Mouse (Mus musculus) lung, adult 2 months (tissue): ENCODE data around the gene Oaz3. TPM values are rescaled to one million over a fixed set of nuclear protein-coding genes. Genes with fewer than 3 reads are reported as not detected.

ENCODE experiments used
- DNase-seq: peaks from one replicate; pipeline ENCODE4 v3.0.0; 2022
- H3K4me1 ChIP-seq: fragments of 200-500 bp; 2 replicates; pipeline ENCODE4 v1.6.1; 2011; ENCODE audit warnings: low read length; ENCODE audit not compliant: control insufficient read depth, insufficient read depth
- H3K4me3 ChIP-seq: fragments of 200-500 bp; replicated peaks from 2 replicates; pipeline ENCODE3; 2011; ENCODE audit warnings: low read depth, mild to moderate bottlenecking, control low read depth, low read length; ENCODE audit errors: extremely low read depth
- CTCF ChIP-seq: fragments of 200-500 bp; IDR thresholded peaks from 2 replicates; pipeline ENCODE4 v1.5.1; 2011; ENCODE audit warnings: mild to moderate bottlenecking, low read length, control low read depth; ENCODE audit not compliant: insufficient read depth
- POLR2A ChIP-seq: fragments of 200-500 bp; IDR thresholded peaks from 2 replicates; pipeline ENCODE4 v1.6.1; 2011; ENCODE audit warnings: low read depth, mild to moderate bottlenecking, control low read depth, low read length, borderline replicate concordance; ENCODE audit errors: extremely low read depth
- WGBS: fragments of 180-500 bp; shearing (Covaris S2); methylation state at CpG from one replicate; pipeline ENCODE4 v1.1.7; 2018; 5-methylcytosine and 5-hydroxymethylcytosine counted together
- polyA plus RNA-seq: library from polyadenylated mRNA; depleted of rRNA; stranded (reverse); fragments of >200 nt; gene quantifications from 2 replicates; pipeline ENCODE4 v1.2.3, GENCODE M21; 2012

Oaz3 gene
- polyA plus RNA-seq, 1 experiment = not detected

- DNase-seq = no peak
- WGBS = 20% methylated on average over 7 of the region's 7 CpGs
- no peaks in the 10 kb centered on the region for H3K4me1 ChIP-seq
- TF ChIP-seq POLR2A (no peak), CTCF (no peak)
- H3K4me3 ChIP-seq = no peak overlapping the region
Measured at GRCm38 (mm10) chr3:94404366-94405054, 39.2 kb downstream of the Oaz3 start.

GRCm38 (mm10) chr3:94402451-94402850, 41.3 kb downstream of the Oaz3 start:
- Histone ChIP-seq H3K4me1 (no peaks in the 10 kb centered on the region), H3K4me3 (no peak overlapping the region)
- 53% methylated on average over 8 of the region's 8 CpGs for WGBS
- TF ChIP-seq CTCF = no peak
- no peak for TF ChIP-seq POLR2A
- DNase-seq = no peak

- H3K4me3 ChIP-seq = no peak overlapping the region
- no peak for DNase-seq
- WGBS = 43% methylated on average over 5 of the region's 5 CpGs
- H3K4me1 ChIP-seq = no peaks in the 10 kb centered on the region
- TF ChIP-seq CTCF = no peak
- no peak for TF ChIP-seq POLR2A
Measured at GRCm38 (mm10) chr3:94399663-94400310, 43.9 kb downstream of the Oaz3 start.

- DNase-seq = no peak
- 4% methylated on average over 20 of the region's 20 CpGs for WGBS
- H3K4me1 ChIP-seq = no peaks in the 10 kb centered on the region
- H3K4me3 ChIP-seq = no peak overlapping the region
- TF ChIP-seq CTCF = no peak
- no peak for TF ChIP-seq POLR2A
Measured at GRCm38 (mm10) chr3:94398943-94399481, 44.7 kb downstream of the Oaz3 start.

- Histone ChIP-seq H3K4me1 (no peaks in the 10 kb centered on the region), H3K4me3 (no peak within 1 kb of the TSS)
- DNase-seq = no peak
- WGBS = 63% methylated on average over 6 of the region's 6 CpGs
- TF ChIP-seq POLR2A (no peak), CTCF (no peak)
Measured at GRCm38 (mm10) chr3:94398217-94398616, 45.5 kb downstream of the Oaz3 start, which contains the start of gene Lingo4. Lingo4 (plus strand) TSS chr3:94398517.

- no peak for DNase-seq
- TF ChIP-seq CTCF (no peak), POLR2A (no peak)
- no peak overlapping the region for H3K4me3 ChIP-seq
- 75% methylated on average over 4 of the region's 4 CpGs for WGBS
- H3K4me1 ChIP-seq = no peaks in the 10 kb centered on the region
Measured at GRCm38 (mm10) chr3:94396851-94397250, 46.9 kb downstream of the Oaz3 start.

- Histone ChIP-seq H3K4me3 (no peak overlapping the region), H3K4me1 (no peaks in the 10 kb centered on the region)
- TF ChIP-seq POLR2A (no peak), CTCF (no peak)
- no peak for DNase-seq
- WGBS = 90% methylated on average over 1 of the region's 1 CpGs
Measured at GRCm38 (mm10) chr3:94396336-94396735, 47.4 kb downstream of the Oaz3 start.

- TF ChIP-seq CTCF (no peak), POLR2A (no peak)
- no peak for DNase-seq
- Histone ChIP-seq H3K4me1 (no peaks in the 10 kb centered on the region), H3K4me3 (no peak overlapping the region)
- WGBS = 64% methylated on average over 4 of the region's 4 CpGs
Measured at GRCm38 (mm10) chr3:94393049-94393448, 50.7 kb downstream of the Oaz3 start.

GRCm38 (mm10) chr3:94392128-94392527, 51.6 kb downstream of the Oaz3 start:
- 65% methylated on average over 2 of the region's 2 CpGs for WGBS
- no peak overlapping the region for H3K4me3 ChIP-seq
- no peak for DNase-seq

More at GRCm38 (mm10) chr3:94392128-94392527, 51.6 kb downstream of the Oaz3 start:
- TF ChIP-seq CTCF = no peak
- no peak for TF ChIP-seq POLR2A
- no peaks in the 10 kb centered on the region for H3K4me1 ChIP-seq
